Mouse (Mus musculus) R1 (cell line): ENCODE measurements around the gene Twistnb.

Source experiments
- DNase-seq: peaks from one replicate; pipeline ENCODE4 v3.0.0-alpha.2; 2018; ENCODE audit warnings: low read depth, low spot score

The Twistnb gene

GRCm38 (mm10) chr12:33429387-33430160 is at the start of gene Twistnb:
Twistnb (plus strand) TSS chr12:33429635.
- peak; percentile 98 for DNase-seq

DNA sequence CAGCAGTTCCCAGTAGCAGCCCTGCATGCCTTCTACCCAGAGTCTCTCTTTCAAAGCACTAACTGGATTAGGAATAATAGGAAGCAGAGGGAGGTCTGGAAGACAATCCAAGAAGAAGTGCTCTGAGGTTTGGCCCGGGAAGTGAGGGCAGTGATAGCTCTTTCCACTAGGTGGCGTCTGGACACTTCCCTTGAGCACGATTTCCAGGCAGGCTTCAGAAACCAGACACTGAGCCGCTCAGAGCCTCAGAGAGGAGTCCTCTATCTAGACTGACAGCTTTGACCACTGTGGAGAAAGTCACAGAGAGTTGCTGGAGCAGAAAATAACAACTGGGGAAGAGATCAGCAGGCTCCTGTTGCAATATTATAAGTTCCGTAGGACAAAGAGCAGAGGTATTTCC is 40.6 kb upstream of the Twistnb start:
- DNase-seq, result peak; percentile 82

- DNase-seq, result no peak
Observed at GRCm38 (mm10) chr12:33390844-33391560, 38.4 kb upstream of the Twistnb start.

GRCm38 (mm10) chr12:33394804-33395623 is 34.4 kb upstream of the Twistnb start, which contains the start of gene Efcab10:
Efcab10 (plus strand) TSS chr12:33394854.
- DNase-seq, result peak; percentile 86

GRCm38 (mm10) chr12:33403265-33403693 is 26.2 kb upstream of the Twistnb start:
- DNase-seq, result no peak

- no peak for DNase-seq
Observed at GRCm38 (mm10) chr12:33404996-33405395, 24.4 kb upstream of the Twistnb start.

- no peak for DNase-seq
Observed at GRCm38 (mm10) chr12:33405398-33406026, 23.9 kb upstream of the Twistnb start.

DNA sequence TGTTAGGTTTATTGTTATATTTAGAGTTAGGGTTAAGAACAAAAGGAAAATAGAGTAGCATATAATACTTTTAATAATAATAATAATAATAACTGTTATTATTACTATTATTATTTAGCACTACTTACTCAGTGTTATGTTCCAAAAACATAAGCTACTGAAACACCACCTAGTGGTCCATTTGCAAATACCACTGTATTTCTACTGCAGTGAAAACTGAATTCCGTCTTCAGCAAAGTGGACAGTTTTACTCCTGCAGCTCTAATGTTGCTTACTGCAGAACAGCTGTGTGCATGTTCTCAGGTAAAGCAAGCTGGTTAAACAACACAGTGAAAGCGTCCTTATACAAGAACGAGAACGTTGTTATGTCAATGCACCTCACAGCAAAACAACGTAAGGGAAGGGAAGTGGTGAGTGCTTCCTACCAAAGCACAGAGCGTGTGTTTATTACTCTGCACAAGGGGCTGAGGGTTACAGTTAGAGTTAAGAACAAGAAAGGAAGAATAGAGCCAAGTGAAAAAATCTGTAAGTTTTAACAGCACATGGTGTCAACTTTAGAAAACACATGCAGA is 17.8 kb upstream of the Twistnb start:
- DNase-seq, result no peak

DNA sequence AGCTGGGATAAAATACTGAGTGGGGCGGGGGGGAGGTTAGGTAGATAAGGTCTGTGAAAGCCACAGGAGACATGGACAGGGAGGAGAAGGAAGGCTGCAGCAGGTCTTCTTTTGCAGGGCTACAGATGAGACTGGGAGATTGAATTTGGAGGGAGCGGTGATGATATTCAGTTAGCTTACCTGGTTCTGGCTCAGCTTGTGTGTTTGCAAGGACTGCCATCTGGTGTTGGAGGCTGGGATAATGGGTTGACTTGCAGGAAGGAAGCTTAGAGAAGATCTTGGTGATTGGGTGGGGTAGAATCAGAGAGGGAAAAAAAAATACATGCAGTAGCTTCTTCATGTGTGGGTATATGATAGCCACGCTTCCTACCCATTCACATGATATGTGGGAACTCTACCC is 5.1 kb upstream of the Twistnb start:
- peak; percentile 78 for DNase-seq

DNA sequence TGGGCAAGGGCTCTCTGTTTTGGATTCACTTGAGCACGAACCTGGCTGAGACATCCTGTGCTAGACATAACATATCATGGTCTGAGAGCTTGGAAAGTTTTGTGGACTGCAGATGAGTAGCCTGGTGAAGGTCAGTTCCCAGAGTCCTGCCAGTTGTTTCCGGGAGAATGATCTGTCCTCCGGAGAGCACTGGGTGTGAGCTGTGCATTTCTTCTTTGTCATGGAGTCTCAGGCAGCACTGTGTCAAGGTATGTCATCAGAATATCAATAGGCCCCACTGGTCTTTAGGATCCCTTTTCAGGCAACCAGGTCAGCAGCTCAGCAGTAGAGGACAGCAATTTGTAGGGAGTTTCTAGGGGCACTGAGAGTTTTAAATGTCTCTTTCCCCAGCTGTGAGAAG is 2.1 kb upstream of the Twistnb start:
- DNase-seq, result peak; percentile 86

GRCm38 (mm10) chr12:33427726-33428125 is 1.7 kb upstream of the Twistnb start:
- no peak for DNase-seq

- no peak for DNase-seq
Observed at GRCm38 (mm10) chr12:33433812-33434211, 4.4 kb downstream of the Twistnb start.

- peak; percentile 78 for DNase-seq
Observed at GRCm38 (mm10) chr12:33434758-33435157, 5.3 kb downstream of the Twistnb start.

GRCm38 (mm10) chr12:33455418-33455817 is 26.0 kb downstream of the Twistnb start:
- DNase-seq, result no peak

DNA sequence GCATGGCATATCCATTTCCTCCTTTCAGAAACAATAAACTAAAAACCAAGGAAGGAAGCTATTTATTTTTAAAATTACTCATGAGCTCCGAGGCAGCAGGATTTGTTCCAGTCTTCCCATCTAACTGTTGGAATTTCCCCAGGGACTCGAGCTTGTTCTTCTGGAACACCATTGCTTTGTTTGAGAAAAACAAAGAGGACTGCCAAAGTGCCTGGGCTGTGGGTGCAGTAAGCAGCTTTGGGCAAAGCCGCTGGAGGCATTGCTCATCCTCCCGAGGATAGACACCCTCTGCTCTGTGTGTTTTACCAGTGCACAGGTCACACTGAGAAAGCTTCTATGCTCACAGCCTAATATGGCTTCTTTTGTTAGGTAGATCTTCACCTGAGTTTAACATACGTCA is 26.8 kb downstream of the Twistnb start:
- no peak for DNase-seq

GRCm38 (mm10) chr12:33480975-33481374 is 51.5 kb downstream of the Twistnb start:
- peak; percentile 28 for DNase-seq

DNA sequence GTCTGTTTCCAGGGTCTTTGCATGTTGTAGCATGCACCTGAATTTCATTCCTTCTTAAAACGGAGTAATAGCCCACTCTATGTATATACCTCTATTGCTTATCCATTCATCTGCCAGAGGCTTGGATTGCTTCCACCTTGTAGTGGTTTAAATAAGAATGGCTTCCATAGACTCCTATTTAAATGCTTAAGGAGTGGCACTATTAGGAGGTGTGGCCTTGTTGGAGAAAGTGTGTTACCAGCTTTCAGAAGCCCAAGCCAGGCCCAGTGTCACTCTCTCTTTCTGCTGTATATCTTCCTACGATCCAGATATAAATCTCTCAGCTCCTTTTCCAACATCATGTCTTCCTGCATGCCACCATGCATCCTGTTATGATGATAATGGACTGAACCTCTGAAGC is 53.5 kb downstream of the Twistnb start:
- peak; percentile 67 for DNase-seq
